Mouse (Mus musculus) hindbrain, embryonic 15.5 days (tissue): ENCODE measurements around the gene Syne4. TPM values are rescaled to one million over a fixed set of nuclear protein-coding genes. Genes with fewer than 3 reads are reported as not detected.

Experiments used
- ATAC-seq: fragments of 200-750 bp; cut with Nextera tagmentation; 2 replicates; pipeline ENCODE4 v1.8.0; 2017; ENCODE audit warnings: low read depth, moderate number of reproducible peaks, moderate TSS enrichment; ENCODE audit not compliant: low FRiP score
- H3K27ac ChIP-seq: fragments of 300-500 bp; sonication (generic); replicated peaks from 2 replicates; pipeline ENCODE4 v1.5.1; 2015; ENCODE audit warnings: mild to moderate bottlenecking, inconsistent platforms
- H3K27me3 ChIP-seq: fragments of 300-500 bp; sonication (generic); 2 replicates; pipeline ENCODE4 v1.6.1; 2015; ENCODE audit warnings: control low read depth, inconsistent platforms
- H3K36me3 ChIP-seq: fragments of 300-500 bp; sonication (generic); 2 replicates; pipeline ENCODE4 v1.6.1; 2015; ENCODE audit warnings: control low read depth, inconsistent platforms
- H3K4me1 ChIP-seq: fragments of 300-500 bp; sonication (generic); replicated peaks from 2 replicates; pipeline ENCODE4 v1.6.1; 2015; ENCODE audit warnings: control low read depth, inconsistent platforms
- H3K4me2 ChIP-seq: fragments of 300-500 bp; sonication (generic); 2 replicates; pipeline ENCODE4 v1.6.1; 2015; ENCODE audit warnings: moderate library complexity, mild to moderate bottlenecking, inconsistent platforms
- H3K4me3 ChIP-seq: fragments of 300-500 bp; sonication (generic); 2 replicates; pipeline ENCODE4 v1.5.1; 2015; ENCODE audit warnings: mild to moderate bottlenecking, inconsistent platforms
- H3K9ac ChIP-seq: fragments of 300-500 bp; sonication (generic); 2 replicates; pipeline ENCODE4 v1.6.1; 2015; ENCODE audit warnings: inconsistent platforms
- H3K9me3 ChIP-seq: fragments of 300-500 bp; sonication (generic); 2 replicates; pipeline ENCODE4 v1.6.1; 2016; ENCODE audit warnings: control low read depth, inconsistent platforms
- WGBS: fragments of 180-500 bp; shearing (Covaris S2); methylation state at CpG from one replicate; pipeline ENCODE4 v1.1.7; 2015; 5-methylcytosine and 5-hydroxymethylcytosine counted together
- polyA plus RNA-seq: library from polyadenylated mRNA; unstranded; fragments of >200 nt; fragmentation: Nextera tagmentation; extraction: Ambion mirVana; gene quantifications from 2 replicates; pipeline ENCODE4 v1.2.1, GENCODE M21; 2015

Gene Syne4
- polyA plus RNA-seq, 1 experiment from 2014 or later: 19.1 TPM

GRCm38 (mm10) chr7:30300914-30301313 lies 13.7 kb upstream of the Syne4 start:
- Histone ChIP-seq H3K27me3 (no peaks in the 10 kb centered on the region), H3K9ac (no peak overlapping the region), H3K4me1 (no peaks in the 10 kb centered on the region), H3K4me2 (no peak overlapping the region), H3K27ac (no peak overlapping the region), H3K36me3 (peaks cover 86% of the 10 kb centered on the region), H3K4me3 (no peak overlapping the region), H3K9me3 (no peaks in the 10 kb centered on the region)
- WGBS: 45% methylated on average over 3 of the region's 3 CpGs
- ATAC-seq: no peak

DNA sequence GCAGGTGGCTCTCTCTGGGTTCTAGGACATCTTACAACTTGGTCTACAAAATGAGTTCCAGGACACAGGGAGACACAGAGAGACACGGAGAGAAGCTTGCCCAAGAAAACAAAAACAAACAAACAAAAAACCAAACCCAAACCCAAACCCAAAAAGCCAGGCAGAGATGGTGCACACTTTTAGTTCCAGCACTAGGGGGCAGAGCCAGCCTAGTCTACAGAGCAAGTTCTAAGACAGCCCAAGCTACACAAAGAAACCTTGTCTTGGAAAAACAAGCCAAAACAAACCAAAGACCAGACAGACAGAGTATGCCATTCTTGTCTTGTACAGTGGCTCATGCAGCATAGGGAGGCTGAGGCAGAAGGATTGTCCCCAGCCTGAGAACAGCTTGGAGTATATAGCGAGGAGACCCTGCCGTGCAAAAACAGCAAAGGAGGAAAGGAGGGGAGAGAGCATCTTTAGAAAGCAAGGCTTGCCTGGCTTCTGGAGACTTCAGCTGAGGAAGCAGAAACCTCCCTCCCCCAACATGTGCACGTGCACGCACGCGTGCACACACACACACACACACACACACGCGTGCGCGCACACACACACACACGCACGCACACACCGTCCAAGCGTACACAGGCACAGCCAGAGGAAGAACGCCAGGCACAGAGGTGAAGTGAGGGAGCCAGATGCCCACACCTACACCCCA lies 8.4 kb upstream of the Syne4 start:
- Histone ChIP-seq H3K27me3 (no peaks in the 10 kb centered on the region), H3K36me3 (peaks cover 55% of the 10 kb centered on the region), H3K4me2 (no peak overlapping the region), H3K27ac (0 out of 2 replicates have a peak overlapping the region, but pooled peaks have one; percentile 45), H3K4me3 (no peak overlapping the region), H3K9me3 (no peaks in the 10 kb centered on the region), H3K4me1 (peaks cover 24% of the 10 kb centered on the region), H3K9ac (no peak overlapping the region)
- no peak for ATAC-seq
- WGBS: 92% methylated on average over 16 of the region's 16 CpGs

DNA sequence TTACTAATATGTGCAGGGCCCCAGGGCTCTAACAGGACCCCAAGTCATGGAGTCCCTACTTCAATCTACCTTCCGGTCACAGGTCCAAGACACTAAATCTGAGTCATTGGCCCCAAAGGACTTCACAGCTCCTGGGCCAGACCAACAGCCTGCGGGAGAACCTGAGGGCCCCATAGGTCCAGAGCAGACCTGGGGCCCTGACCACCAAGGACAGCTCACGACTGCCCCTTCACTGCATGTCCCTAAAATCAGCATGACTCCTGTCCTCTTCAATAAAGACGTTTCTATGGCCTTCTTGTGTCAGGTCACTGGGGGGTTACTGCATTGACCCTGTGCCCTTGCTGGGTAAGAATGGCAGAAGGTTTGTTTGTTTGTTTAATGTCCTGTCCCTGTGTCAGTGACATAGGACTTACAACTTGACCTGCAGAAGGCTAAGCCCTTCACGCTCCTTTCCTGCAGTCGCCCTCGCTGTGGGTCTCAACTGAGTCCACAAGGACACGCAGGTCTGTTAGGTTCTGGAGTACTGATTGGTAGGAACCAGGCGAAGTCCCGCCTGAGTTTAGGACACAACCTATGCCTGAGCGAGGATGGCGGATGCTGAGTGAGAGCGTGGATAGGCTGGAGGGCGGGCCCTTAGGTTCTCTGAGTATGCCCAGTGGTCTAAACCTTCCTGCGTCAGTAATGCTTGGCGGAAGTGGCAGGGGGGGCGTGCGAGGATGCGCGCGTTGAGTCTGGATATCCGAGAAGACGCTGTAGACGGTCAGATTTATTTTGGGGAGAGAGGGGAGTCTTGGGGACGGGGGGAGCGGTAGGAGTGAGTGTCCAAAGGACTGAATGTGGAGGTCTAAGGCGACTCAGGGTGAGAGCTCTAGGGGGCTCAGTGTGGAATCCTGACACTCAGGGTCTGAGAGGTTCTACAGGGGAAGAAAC lies 6.3 kb upstream of the Syne4 start, which contains the start of gene Alkbh6:
TSS of gene Alkbh6 (plus strand) at position 642 of the 930 bp plus-strand sequence.
- Histone ChIP-seq H3K36me3 (peaks cover 42% of the 10 kb centered on the region), H3K4me2 (peak within 1 kb of the TSS; percentile 85), H3K4me3 (peak within 1 kb of the TSS; percentile 83), H3K4me1 (peaks cover 24% of the 10 kb centered on the region), H3K27ac (peak within 1 kb of the TSS; percentile 83), H3K27me3 (no peaks in the 10 kb centered on the region), H3K9me3 (no peaks in the 10 kb centered on the region), H3K9ac (peak within 1 kb of the TSS; percentile 65)
- ATAC-seq: peak; percentile 100
- 4% methylated on average over 27 of the region's 27 CpGs for WGBS

DNA sequence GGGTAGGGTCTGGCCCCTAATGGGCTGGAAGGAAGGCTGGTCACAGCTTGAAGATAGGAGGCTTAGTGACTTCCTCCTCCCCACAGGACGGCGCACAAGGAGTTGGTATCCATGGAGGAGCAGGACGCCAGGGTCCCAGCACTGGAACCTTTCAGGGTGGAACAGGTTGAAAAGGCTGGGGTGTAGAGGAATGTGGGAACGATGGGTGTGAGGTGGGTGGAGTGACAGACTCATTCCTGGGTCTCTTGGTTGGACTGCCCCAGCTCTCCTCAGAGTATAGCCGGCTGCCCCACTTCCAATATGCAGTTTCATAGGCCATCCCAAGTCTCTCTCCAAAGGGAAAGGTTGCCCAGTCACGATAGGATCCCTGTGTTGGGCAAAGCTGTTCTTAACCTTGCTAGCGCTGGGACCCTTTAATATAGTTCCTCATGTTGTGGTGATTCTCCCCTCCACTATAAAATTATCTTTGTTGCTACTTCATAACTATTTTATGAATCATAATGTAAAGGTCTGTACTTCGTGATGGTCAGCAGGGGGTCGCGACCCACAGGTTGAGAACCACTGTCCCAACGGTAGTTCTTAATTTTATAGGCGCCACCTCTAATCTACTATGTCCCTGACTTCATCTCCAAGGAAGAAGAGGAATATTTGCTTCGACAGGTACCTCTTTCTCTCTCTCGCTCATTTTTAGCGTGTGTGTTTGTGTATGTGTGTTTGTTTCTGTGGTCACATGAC lies 5.0 kb upstream of the Syne4 start:
- WGBS: 71% methylated on average over 15 of the region's 15 CpGs
- H3K4me1 ChIP-seq: peaks cover 24% of the 10 kb centered on the region
- peak overlapping the region; percentile 65 for H3K9ac ChIP-seq
- no peaks in the 10 kb centered on the region for H3K27me3 ChIP-seq
- H3K27ac ChIP-seq: no peak overlapping the region
- no peak for ATAC-seq
- H3K4me3 ChIP-seq: peak overlapping the region; percentile 83
- no peaks in the 10 kb centered on the region for H3K9me3 ChIP-seq
- H3K36me3 ChIP-seq: peaks cover 36% of the 10 kb centered on the region
- H3K4me2 ChIP-seq: peak overlapping the region; percentile 85

GRCm38 (mm10) chr7:30310136-30310535 lies 4.5 kb upstream of the Syne4 start:
- H3K27ac ChIP-seq: no peak overlapping the region
- H3K4me2 ChIP-seq: no peak overlapping the region
- 91% methylated on average over 12 of the region's 12 CpGs for WGBS
- no peak overlapping the region for H3K9ac ChIP-seq
- peaks cover 33% of the 10 kb centered on the region for H3K36me3 ChIP-seq
- ATAC-seq: no peak
- H3K9me3 ChIP-seq: no peaks in the 10 kb centered on the region
- H3K4me1 ChIP-seq: peaks cover 24% of the 10 kb centered on the region
- H3K4me3 ChIP-seq: no peak overlapping the region
- H3K27me3 ChIP-seq: no peaks in the 10 kb centered on the region

DNA sequence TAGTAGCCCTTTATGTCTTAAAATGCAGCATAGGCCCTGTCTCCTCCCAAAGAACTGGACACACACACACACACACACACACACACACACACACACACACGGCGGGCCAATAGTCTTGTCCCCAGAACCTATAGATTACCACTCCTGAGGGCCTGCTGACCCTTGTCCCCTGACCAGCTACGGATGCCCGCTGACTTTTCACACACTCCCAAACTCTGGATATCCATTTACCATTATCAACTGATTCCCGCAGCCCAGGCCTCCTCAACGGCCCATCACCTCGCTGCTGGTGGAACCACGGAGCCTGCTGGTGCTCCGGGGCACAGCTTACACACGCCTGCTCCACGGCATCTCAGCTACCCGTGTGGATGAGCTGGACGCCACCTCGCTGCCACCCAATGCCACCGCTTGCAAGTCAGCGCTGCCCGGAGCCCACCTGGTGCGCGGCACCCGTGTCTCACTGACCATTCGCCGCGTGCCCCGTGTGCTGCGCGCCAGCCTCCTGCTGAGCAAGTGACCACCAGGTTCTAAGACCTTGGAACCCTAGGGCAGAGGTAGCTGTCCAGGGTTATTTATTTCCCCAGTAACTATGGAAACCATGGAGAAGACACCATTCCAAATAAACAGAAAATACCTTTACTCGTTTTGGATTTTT lies 814 bp upstream of the Syne4 start:
- H3K4me3 ChIP-seq: no peak overlapping the region
- H3K9me3 ChIP-seq: no peaks in the 10 kb centered on the region
- WGBS: 56% methylated on average over 27 of the region's 27 CpGs
- peaks cover 16% of the 10 kb centered on the region for H3K4me1 ChIP-seq
- H3K4me2 ChIP-seq: no peak overlapping the region
- no peak overlapping the region for H3K9ac ChIP-seq
- peaks cover 9% of the 10 kb centered on the region; the same call in 1 of the 2 replicates for H3K36me3 ChIP-seq
- ATAC-seq: no peak
- H3K27me3 ChIP-seq: no peaks in the 10 kb centered on the region
- H3K27ac ChIP-seq: no peak overlapping the region

DNA sequence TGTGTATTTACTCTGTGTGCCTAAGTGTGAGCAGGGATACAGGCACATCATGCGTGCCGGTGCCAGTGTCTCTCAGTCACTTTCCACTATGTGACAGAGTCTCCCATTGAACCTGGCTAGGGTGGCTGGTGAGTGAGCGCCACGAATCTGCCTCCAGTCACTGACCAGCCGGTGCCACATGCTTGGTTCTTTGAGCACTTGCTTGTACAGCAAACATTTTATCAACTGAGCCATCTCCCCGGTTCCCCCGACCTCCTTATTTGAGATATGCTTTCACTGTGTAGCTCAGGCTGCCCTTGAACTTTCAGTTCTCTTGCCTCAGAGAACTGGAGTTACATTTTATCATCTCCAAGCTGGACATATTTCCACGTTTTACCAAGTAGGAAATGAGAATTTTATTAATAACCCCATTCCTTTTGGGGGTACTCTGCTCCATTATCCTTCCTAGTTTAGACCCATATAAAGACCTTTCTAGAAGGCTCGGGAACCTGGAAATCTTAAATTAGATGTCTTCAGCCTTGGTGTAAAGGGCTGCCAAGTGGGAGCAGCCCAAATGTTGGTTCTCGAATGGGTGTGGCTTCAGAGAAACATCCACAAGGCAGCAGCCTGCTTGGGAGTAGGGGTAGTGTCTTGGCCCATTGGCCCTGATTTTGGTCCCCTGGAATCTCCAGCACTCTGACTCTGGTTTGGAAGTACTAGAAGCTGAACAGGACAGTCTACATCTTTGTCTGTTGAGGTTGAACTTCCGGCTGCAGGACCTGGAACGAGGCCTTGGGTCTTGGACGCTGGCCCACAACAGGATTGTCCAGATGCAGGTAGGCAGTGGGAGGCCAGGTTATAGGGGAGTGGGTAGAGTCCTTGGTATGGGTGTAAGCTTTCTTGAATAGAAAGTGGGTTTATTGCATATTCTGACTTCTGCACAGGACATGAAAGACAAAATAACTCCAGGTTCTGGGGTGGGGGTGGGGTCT lies 1.2 kb downstream of the Syne4 start:
- WGBS: 83% methylated on average over 13 of the region's 13 CpGs
- H3K9ac ChIP-seq: no peak overlapping the region
- peaks cover 9% of the 10 kb centered on the region; the same call in 1 of the 2 replicates for H3K36me3 ChIP-seq
- no peak overlapping the region for H3K4me2 ChIP-seq
- peaks cover 1% of the 10 kb centered on the region for H3K4me1 ChIP-seq
- no peaks in the 10 kb centered on the region for H3K9me3 ChIP-seq
- H3K4me3 ChIP-seq: no peak overlapping the region
- H3K27ac ChIP-seq: no peak overlapping the region
- H3K27me3 ChIP-seq: no peaks in the 10 kb centered on the region
- ATAC-seq: no peak

DNA sequence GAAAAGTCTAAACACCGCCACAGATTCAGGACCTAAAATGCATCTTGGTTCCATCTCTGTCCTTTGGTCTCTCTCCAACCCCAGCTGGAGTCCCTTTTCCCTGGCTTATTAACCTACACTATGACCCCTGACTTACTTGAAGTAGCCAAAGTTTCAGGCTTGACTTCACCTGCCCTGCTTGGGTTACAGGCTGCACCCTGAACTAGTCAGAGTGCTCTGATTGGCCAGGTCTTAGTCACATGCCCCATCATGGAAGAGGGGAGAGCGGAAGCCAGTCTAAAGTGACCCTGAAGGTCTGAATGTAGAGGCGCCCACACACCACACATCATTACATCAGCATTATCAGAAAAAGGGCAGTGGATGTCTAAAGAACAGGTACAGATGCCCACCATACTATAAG lies 3.5 kb downstream of the Syne4 start:
- Histone ChIP-seq H3K9ac (no peak overlapping the region), H3K4me3 (no peak overlapping the region), H3K36me3 (no peaks in the 10 kb centered on the region), H3K4me2 (no peak overlapping the region), H3K27ac (no peak overlapping the region), H3K4me1 (peaks cover 16% of the 10 kb centered on the region), H3K27me3 (no peaks in the 10 kb centered on the region), H3K9me3 (no peaks in the 10 kb centered on the region)
- ATAC-seq: no peak
- WGBS: 94% methylated on average over 3 of the region's 3 CpGs

GRCm38 (mm10) chr7:30320946-30321345 lies 6.3 kb downstream of the Syne4 start:
- WGBS: 87% methylated on average over 2 of the region's 2 CpGs
- no peaks in the 10 kb centered on the region for H3K9me3 ChIP-seq
- ATAC-seq: no peak
- 0 out of 2 replicates have a peak, but pooled peaks cover 3% of the 10 kb centered on the region for H3K27me3 ChIP-seq
- H3K9ac ChIP-seq: peak overlapping the region; percentile 95
- H3K4me1 ChIP-seq: peaks cover 16% of the 10 kb centered on the region
- H3K4me3 ChIP-seq: peak overlapping the region; percentile 95
- H3K36me3 ChIP-seq: no peaks in the 10 kb centered on the region
- H3K27ac ChIP-seq: no peak overlapping the region
- peak overlapping the region; percentile 91 for H3K4me2 ChIP-seq

- Histone ChIP-seq H3K4me3 (peak within 1 kb of the TSS; percentile 95), H3K36me3 (no peaks in the 10 kb centered on the region), H3K9ac (peak within 1 kb of the TSS; percentile 95), H3K27me3 (0 out of 2 replicates have a peak, but pooled peaks cover 3% of the 10 kb centered on the region), H3K4me1 (peaks cover 16% of the 10 kb centered on the region), H3K27ac (peak within 1 kb of the TSS; percentile 88), H3K4me2 (peak within 1 kb of the TSS; percentile 91), H3K9me3 (no peaks in the 10 kb centered on the region)
- WGBS: under 1% methylated on average over 63 of the region's 63 CpGs
- peak; percentile 72 for ATAC-seq
Observed at GRCm38 (mm10) chr7:30321539-30322284, 7.1 kb downstream of the Syne4 start, which contains the start of gene E130208F15Rik. Gene E130208F15Rik, plus strand, starts transcription at chr7:30321740.
